Mouse (Mus musculus) mouse embryonic stem cell (cell line): ENCODE data around the gene Nlrp6.
"Not testable (repeated sequence)": the region's sequence is repeated elsewhere in the genome, so short reads cannot be mapped to it uniquely, and the experiment has no call there.

Source experiments
- in situ Hi-C, 2 experiments: fragments of 300-500 bp; cut with MboI; formaldehyde crosslinking; loops; 1 replicate in 1 of 2; 3 replicates in 1 of 2; pipeline ENCODE4 v1.14.3; 2019 to 2020; ENCODE audit warnings: low sequenced_read_pairs in 2 of 2, low pct_unique_long_range_greater_than_20kb in 1 of 2, mixed read lengths in 1 of 2; ENCODE audit not compliant: unreplicated experiment in 1 of 2

Gene Nlrp6

GRCm38 (mm10) chr7:140920418-140921029 lies at the start of gene Nlrp6:
Gene Nlrp6, plus strand, starts transcription at chr7:140920902.
- in situ Hi-C loops, result loop anchor here in 1 of 2 experiments (25.0 kb wide), 1 partner anchor 267 kb away; the partner anchor contains the start of genes Hras and Lrrc56

GRCm38 (mm10) chr7:140874224-140874623 lies 46.5 kb upstream of the Nlrp6 start:
- in situ Hi-C loops, result no loop called here

- in situ Hi-C loops, result no loop called here
Measured at GRCm38 (mm10) chr7:140877364-140877763, 43.3 kb upstream of the Nlrp6 start.

- in situ Hi-C loops, result no loop called here
Measured at GRCm38 (mm10) chr7:140879355-140879754, 41.3 kb upstream of the Nlrp6 start.

GRCm38 (mm10) chr7:140880419-140880818 lies 40.3 kb upstream of the Nlrp6 start:
- in situ Hi-C loops, result no loop called here

GRCm38 (mm10) chr7:140880865-140881515 lies 39.7 kb upstream of the Nlrp6 start:
- in situ Hi-C loops, result no loop called here

- in situ Hi-C loops, result no loop called here
Measured at GRCm38 (mm10) chr7:140881696-140882468, 38.8 kb upstream of the Nlrp6 start, which contains the start of the genes Psmd13 and Sirt3. Gene Psmd13, plus strand, starts transcription at chr7:140881968. Gene Sirt3, minus strand, starts transcription at chr7:140882309.

- in situ Hi-C loops, result no loop called here
Measured at GRCm38 (mm10) chr7:140882469-140882803, 38.3 kb upstream of the Nlrp6 start.

GRCm38 (mm10) chr7:140890636-140891035 lies 30.1 kb upstream of the Nlrp6 start:
- in situ Hi-C loops, result not testable (repeated sequence)

GRCm38 (mm10) chr7:140894031-140894430 lies 26.7 kb upstream of the Nlrp6 start:
- in situ Hi-C loops, result no loop called here

GRCm38 (mm10) chr7:140894611-140895010 lies 26.1 kb upstream of the Nlrp6 start:
- in situ Hi-C loops, result loop anchor here in 1 of 2 experiments (5.0 kb wide), 1 partner anchor 47 kb away; the partner anchor contains the start of genes Odf3 and Scgb1c1

GRCm38 (mm10) chr7:140897863-140898262 lies 22.8 kb upstream of the Nlrp6 start:
- in situ Hi-C loops, result loop anchor here in 1 of 2 experiments (5.0 kb wide), 1 partner anchor 51 kb away; the partner anchor contains the start of genes Odf3 and Scgb1c1

- in situ Hi-C loops, result loop anchor here in 1 of 2 experiments (5.0 kb wide), 1 partner anchor 52 kb away; the partner anchor contains the start of genes Odf3 and Scgb1c1
Measured at GRCm38 (mm10) chr7:140899121-140899520, 21.6 kb upstream of the Nlrp6 start.

GRCm38 (mm10) chr7:140900220-140900619 lies 20.5 kb upstream of the Nlrp6 start, which contains the start of gene Cox8b:
Gene Cox8b, minus strand, starts transcription at chr7:140900446.
- in situ Hi-C loops, result loop anchor here in 1 of 2 experiments (5.0 to 25.0 kb wide), 2 partner anchors 58 to 287 kb away; partner anchors contain the start of genes Hras and Lrrc56

GRCm38 (mm10) chr7:140902036-140902875 lies 18.4 kb upstream of the Nlrp6 start:
- in situ Hi-C loops, result loop anchor here in 1 of 2 experiments (5.0 to 25.0 kb wide), 2 partner anchors 60 to 285 kb away; partner anchors contain the start of genes Hras and Lrrc56

- in situ Hi-C loops, result loop anchor here in 1 of 2 experiments (5.0 to 25.0 kb wide), 2 partner anchors 61 to 284 kb away; partner anchors contain the start of genes Hras and Lrrc56
Measured at GRCm38 (mm10) chr7:140903212-140903611, 17.5 kb upstream of the Nlrp6 start.

- in situ Hi-C loops, result loop anchor here in 1 of 2 experiments (25.0 kb wide), 1 partner anchor 282 kb away; the partner anchor contains the start of genes Hras and Lrrc56
Measured at GRCm38 (mm10) chr7:140905642-140906081, 15.0 kb upstream of the Nlrp6 start.
